Mouse (Mus musculus): Measurements from ENCODE around the gene Daam1.

Daam1 gene

DNA sequence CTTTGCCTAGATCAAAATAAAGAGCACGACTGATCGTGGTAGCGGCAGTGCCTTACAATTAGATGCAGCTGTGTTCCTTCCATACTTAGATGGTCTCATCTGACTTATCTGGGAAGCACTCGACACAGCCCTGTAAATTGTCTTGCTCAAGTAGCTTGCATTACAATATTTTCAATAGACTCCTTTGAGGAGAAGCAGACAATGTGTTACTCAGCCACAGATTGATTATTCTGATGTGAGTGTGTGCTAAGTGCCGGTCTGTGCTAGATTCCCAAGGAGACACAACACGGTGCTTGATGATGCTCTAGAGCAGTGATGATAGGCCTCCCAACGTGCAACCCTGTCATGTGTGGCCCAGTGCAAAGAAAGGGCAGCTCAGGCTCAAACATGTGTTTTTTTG is 70.3 kb downstream of the Daam1 start:
- no peak for DNase-seq

DNA sequence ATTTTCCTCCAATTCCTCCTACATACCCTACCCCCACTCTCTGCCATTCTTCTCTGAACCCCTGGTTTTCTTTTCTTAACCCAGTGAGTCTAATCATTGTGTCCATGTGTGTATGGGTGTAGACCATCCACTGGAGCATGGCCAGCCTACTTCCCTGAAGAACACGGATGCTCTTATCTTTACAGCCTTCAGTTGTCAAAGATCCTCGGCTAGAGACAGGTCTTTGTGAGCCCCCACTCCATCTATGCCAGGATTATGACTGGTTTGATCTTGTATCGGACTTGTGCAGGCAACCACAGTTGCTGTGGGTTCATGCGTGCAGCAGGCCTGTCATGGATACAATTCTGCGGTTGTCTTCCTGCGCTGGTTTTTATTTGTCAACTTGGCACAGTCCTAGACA is 71.0 kb downstream of the Daam1 start:
- DNase-seq, result no peak

DNA sequence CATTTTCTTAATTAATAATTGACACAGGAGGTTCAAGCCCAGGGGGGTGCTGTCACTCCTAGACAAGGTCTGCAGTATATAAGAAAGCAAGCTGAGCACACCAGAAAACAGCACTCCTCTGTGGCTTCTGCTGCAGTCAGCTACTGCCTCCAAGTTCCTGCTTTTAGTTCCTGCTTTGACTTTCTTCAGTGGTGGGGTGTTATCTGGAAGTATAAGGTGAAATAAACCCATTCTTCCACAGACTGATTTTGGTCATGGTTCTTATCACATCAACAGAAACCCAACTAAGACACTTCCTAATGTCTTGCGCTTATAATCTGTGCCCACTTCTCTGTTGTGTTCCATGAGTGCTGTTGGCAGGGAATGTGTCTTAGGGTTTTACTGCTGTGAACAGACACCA is 71.4 kb downstream of the Daam1 start:
- DNase-seq, result no peak

DNA sequence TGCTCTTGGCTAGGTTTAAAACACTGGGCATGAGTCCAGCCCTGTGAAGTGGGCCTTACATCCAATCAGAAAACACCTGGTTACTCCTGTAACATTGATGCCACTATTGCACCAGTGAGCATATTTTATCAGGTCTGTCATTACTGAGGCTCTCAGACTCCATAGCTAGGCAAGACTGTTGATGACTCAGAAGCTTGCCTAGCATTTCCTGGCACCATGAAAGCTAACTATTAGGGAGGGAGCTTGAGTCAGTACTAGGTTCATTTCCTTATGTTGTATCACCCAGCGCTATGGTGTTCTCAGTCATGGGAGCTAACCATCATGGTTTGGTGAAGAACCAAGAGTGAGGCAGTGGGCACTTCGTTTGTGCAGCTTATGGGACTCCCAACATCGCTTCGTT is 72.3 kb downstream of the Daam1 start:
- no peak for DNase-seq

DNA sequence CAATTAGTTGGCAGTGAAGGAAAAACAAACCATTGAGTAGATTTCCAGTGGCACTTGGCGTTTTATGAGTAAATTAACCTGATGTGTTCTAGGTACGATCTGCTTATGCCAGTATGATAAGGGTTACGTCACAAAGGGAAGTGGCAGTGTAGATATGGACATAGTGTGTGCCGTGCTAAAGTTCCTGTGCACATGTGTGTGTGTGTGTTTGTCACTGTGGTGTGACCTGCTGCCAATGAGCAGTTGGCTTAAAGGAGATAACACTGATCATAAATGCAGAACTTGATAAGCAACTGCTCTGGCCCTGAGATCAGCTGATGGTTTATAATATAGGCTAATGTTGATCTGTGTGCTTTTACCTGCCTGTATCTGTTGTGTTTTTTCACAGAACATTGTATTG is 73.4 kb downstream of the Daam1 start:
- DNase-seq, result no peak

DNA sequence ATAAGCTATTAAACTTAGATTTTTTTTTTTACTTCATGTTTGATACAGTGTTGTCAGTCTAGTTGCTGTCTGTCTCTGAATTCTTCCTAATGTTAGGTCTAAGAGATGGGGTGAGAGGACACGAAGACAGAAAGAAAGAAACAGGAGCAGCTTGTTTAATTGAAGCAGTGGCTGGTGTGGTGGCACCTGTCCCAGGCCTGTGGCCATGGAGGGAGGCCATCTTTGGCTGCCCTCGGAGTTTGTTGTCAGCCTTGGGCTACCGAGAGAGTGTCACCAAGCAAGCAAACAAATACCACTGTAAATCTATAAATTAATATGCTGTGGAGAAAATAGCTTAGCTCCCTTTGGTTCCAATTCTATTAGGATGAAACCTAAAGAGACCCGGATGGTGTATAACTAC is 74.0 kb downstream of the Daam1 start:
- no peak for DNase-seq

DNA sequence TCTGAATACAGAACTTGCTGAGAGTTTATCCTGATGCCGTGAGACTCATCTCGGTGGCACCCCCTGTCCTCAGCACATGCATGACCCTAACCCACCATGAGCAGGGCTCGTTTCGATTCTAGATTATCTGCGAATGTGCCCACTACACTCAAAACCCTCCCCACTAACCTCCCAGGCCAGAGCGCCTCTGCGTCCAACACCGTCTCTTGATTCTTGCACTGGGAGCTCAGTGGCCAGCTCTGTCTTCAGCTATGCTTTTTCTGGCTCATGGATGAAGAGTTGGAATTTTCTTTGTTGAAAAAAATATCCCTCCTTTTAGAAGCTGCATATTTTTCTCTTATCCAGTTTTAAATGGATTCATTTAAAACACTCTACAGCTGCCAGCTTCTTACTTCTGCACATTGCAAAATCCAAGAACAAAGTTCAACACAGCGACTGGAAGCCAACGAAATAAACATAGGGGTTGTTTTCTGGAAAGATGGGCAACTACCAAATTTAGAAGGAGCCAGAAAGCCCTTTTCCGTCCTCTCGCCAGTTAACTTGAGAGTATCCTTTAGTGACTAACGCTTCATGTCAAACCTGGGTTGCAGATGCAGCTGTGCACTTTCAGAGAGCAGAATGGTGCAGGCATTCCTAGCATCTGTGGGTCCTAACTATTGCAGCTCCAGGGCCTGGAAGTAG is 74.9 kb downstream of the Daam1 start:
- peak; percentile 21 for DNase-seq

DNA sequence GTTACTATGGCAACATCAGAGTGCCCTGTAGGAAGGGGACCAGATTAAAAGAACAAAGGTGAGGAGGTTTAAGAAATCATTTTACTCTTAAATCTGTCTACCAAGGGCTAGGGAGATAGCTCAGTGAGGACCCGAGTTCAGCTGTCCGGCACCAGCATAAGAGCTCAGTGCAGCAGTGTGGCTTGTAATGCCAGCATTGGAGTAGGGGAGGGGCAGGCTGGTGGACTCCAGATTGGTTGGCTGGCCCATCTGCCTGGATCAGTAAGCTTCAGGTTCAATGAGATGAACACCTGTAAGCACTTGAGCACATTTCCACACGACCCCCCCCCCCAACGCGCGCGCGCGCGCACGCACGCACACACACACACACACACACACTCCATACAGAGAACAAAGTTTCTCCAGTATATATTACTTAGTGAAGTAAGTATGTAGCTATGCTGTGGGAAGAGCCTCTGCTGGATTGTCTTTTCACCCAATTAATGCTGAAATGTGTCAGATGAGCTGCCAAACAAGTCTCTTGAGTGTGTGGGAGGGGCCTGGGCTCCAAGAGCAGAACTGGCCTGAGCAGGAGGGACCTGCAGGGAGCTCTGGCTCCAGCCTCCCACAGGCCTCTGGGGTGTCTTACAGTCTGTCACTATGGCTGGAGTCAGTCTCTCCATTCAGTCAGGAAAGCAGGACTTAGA is 75.8 kb downstream of the Daam1 start:
- DNase-seq, result peak; percentile 21

DNA sequence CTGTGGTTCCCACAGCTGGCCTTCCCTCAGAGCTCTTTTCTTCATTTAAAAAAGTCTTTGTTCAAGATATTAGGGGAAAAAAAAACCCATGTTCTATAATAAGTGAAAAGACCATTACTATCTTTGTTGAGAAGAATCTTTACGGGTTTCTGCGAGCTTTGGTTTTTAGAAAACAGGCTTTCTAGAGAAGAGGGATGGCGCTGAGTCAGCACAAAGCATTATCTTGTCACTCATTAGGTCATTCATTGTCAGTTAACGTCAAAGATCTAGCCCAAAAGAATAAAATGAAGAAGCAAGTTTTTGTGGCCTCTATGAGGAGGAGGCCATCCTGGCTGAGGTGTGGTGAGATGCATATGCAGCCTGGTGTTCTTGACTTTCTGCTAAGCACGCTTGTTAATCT is 78.1 kb downstream of the Daam1 start:
- no peak for DNase-seq

DNA sequence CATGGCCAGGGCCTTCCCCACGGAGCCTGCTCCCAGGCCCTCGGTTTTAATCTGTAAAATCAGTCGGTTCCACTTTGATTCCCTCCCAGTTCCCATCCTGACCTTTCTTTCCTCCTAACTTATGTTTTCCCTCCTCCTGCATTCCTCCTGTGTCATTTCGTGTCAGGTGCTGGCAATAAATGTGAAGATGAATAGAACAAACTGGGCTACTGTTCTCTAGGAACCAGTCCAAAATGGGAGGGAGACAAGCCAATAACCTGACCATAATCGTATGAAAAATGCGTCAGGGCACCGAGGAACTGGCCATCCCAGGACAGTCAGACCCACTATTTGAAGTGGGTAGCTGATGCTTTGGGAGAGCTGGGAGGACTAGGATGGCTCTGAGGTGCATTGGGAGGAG is 79.4 kb downstream of the Daam1 start:
- no peak for DNase-seq

DNA sequence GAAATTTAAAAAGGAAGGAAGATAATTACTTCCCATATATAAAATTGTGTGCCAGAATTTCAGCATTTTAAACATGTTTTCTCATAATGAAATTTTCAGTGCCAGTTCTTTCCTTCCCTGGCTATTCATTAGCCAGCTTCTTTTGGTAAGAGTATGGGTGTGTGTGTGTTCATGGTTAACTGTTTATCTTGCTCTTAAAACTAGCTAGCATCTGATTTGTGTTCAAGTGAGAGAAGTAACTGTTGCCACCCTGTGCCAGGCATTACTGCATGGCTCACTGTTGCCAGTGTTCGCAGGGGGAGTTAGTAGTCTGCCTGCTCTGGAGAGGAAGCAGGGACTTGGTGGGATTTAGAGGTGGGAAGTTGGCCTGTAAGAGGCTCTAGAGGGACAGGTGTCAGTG is 81.4 kb downstream of the Daam1 start:
- no peak for DNase-seq

DNA sequence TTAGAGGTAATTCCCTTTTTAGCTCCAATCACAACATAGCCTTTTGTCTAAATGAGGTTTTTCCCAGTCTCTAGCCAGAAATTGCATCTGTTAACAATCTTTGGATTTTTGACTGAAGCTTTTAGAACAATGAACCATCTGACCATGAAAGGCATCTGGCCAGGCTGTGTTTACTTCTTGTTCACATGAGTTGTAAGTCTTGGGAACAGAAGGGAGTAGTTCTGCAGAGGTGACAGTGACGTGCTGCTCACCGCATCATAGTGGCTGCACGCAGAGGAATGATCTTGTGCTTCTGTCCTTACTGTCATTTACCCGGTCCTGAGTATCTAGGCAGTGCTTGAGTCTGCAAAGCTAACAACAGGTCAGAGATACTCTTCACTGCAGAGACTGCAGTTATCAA is 88.3 kb downstream of the Daam1 start:
- peak; percentile 53 for DNase-seq

DNA sequence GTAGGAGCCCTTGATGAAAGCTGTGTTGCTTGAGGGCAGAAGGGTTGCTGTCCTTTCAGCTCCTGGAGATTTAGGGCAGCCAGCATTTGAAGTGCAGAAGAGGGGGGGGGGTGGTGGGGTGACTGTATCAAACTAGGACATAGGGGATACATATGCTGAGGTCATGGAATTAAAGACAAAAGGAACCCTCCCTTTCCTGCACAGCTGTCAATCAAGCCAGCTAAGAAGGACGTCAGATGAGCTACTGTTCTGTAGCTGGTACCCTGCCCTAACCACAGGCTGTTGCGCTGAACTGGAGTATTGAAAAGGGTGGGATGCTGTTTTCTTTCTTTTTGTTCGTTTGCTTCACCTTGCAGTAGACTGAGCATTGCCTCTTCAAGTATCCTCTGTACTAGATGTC is 89.1 kb downstream of the Daam1 start:
- no peak for DNase-seq

DNA sequence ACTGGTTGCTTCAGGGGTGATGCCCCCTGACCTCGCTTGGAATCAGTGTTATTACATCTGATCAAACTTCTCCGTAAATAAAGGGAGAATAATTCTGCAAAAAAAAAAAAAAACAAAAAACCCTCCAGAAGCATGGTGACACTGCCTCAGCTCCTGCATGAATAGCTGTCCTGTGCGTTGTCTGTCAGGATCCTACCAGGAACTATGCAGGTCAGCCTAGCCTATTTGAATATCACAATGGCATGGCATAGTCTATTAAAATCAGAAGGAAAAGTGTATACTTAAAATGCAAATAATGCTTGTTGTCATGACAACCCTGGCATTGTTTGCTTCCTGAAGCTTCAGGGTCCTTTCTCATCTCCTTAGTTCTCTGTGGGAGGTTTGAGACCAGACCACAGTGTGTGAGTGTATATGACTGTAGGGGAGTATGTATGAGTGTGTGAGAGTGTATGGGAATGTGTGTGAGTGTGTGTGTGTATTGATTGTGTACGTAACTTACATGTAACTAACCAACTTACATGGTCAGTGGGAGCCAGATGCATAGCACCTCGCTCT is 92.0 kb downstream of the Daam1 start:
- no peak for DNase-seq

DNA sequence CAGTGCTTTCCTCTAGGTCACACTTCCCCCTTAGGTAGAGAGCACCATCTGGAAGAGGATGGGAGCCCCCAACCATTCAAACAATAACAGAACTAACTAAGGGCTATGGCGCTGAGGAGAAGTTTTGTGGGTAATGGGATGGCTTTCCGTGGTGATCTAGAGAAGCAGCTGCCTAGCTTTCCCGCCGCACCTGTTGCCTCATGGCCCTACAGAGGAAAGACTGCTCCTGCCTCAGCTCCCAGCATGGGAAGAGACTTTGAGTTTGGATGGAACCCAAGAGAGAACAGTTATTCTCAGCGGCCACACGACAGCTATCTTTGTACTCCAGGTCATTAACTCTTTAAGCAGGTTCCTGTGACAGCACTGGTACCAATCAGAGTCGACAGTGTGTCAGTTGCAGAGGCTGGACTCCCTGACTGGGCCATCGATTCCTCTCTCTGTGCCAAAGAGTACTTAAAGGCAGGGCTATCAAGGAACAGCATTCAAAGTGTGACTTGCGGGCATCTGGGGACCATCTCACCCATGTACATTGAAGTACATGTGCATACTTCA is 94.2 kb downstream of the Daam1 start:
- no peak for DNase-seq

DNA sequence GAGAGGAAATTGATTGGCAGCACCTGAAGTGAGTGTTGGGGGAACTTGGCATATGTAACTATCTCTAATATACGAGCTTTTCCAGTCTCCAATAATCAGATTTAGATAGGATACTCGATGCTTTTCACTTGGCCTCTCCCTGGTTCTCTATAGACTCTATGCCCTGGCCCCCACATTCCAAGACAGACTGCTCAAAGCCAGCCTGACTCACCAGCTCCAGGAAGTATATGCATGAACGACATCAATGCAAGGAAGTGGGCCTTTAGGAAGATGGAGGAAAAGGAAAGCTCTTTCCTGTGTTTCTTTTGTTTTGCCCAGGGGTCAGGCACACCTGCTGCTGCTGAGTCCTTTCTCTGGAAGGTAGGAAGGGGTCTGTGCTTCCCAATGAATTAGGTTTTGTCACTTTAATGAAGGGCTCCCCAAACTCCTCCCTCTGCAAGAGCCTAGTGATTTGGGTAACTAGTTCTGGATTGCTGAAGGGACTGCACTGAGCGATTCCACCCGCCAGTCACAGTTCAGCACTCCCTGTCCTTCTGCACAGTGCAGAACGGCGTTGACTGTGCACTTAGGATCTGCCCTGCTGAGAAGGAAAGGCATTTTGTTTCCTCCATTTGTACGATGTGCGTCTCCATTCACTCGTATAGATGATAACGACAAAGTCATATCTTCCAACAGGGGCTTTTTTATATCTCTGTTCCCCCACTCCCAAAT is 95.3 kb downstream of the Daam1 start:
- DNase-seq, result no peak

DNA sequence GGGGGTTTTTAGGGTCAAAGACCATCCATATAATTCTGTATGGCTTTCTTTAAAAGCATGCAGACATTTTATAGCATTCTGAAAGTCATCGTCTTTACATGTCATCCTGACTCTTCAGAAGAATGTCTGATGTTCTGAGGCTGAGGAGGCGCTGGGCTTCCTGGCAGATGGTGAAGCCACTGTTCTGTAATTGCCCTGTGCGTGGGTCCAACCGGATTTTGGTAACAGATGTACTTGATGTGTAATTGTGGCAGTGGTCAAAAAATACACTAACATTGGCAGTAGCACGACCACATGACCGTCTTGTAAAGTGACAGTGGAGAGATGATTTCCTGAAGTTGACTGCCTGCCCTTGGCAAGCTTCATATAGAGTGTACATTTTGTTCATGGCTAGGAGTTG is 97.2 kb downstream of the Daam1 start:
- no peak for DNase-seq

DNA sequence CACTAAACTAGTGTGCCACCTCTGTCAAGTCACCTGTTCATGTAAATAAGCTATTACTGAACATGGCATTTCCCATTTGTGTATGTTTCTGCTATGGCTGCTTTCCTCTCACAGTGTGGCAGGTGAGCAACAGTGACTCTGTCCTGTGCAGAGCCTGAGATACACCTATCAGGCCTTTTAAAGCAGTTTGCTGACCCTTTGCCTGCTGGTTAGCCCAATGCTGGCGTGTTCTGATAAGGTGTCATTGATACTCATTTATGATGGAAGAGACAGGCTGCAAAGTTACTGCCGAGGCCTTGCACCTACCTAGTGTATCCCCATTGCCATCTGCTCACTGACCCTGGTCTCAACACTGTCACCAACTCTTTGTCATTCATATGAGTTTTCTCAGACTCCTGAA is 99.0 kb downstream of the Daam1 start:
- DNase-seq, result no peak

DNA sequence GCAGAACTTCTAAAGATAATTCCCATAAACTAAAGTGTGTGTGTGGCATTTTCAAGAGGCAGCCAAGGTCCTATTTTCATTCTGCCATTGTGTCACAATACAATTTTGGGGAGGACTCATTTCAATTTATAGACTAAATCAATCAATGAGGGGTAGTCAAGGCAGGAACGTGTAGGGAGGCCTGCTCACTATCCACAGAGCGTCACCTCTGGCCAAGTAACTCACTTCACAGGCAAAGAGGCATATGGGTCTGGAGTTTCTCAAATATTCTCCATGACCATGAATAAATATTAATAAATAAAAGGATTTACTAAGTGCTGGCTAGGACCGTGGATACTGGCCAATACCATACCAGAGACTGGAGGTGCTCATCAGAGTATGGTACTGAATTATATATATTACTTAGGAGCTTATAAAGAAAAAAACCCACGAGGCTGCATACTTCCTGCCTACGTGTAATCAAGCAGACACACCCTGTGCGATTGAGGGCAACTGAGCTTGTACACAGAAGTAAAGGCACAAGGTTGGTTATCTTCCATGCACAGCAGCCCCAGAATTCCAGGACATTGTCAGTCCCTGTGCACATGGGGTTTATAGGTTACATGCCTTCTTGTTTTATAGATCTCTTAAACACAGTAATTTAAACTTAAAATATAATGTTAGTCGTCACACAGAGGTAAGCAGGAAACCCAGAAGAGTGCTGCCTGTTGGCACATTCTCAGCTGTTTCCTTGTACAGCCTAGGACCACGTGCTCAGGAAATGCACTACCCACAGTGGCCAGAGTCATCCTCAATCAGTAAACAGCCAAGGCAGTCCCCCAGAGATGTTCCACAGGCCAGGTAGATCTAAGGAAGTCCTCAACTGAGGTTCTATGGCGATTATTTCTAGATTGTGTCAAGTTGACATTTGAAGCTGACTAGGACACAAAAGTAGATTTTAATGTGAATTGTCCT is 101.8 kb downstream of the Daam1 start:
- DNase-seq, result no peak

DNA sequence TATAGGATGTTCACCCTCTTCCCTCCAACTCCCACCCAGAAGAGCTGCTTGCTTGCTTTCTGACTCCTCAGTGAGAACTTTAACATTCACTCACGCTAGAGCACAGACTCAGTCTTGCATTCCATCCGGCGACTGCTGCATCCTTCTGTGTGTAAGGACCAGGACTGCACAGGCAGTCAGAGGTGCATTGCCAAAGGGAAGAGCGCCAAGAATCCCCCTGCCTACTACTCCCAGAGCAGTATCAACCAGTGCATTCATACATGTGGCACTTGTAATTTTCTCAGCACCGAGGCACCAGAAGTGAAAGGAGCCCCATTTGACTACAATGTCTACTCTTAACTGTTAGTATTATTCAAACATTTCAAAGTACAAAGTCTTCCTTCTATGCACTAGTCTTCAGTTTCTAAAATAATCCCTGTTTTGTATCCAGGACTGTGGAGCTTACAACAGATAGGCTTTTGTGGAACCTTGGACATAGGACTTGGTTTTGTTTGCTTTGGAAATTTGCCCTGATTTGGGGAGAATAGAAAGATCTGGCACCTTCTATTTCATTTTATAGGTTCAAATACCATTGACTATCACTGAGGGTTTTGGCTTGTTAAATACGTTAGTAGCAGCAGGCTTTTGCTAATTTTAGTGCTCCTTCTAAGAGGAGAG is 103.2 kb downstream of the Daam1 start:
- no peak for DNase-seq

DNA sequence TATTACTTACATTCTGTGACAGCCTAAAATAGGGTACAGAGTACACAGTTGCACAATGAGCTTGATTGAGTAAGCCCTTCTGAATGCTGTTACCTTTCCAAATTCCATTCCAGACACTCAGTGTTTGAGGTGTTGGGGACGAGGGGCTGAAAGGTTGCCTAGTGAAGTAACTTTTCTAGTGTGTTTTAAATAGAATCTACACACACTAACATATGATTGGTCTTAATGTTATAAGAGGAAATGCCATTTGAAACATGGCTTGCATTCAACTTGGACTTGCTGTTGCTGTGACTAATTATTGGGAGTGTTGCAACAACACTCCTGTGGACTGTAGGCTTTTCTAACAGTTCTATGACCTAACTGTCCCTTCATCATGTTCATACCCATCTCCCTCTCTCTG is 105.8 kb downstream of the Daam1 start:
- peak; percentile 60 for DNase-seq

DNA sequence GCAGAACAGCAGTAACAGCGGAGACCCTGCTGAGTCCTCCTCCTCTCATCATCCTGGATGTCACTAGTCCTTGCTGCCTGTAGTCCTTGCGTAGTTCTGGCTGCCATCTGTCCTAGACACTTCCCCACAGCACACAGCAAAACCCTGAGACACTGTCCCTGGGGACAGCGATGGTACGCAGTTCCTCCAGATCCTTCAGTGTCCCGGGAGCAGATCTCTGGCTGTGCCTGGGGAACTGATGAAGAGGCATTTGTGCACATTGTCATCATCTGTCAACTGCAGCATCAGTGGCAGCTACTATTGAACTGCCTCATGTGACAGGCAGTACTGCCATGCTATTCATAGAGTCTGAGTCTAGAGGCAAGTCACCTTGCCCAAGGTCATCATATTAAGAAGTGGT is 107.6 kb downstream of the Daam1 start:
- no peak for DNase-seq
